Mouse (Mus musculus) thymus, postnatal 36 days (tissue): ENCODE measurements around the gene Cggbp1.
A peak's percentile ranks its signal among the peaks of the same experiment; 100 is the strongest.
"Not testable (repeated sequence)": the region's sequence is repeated elsewhere in the genome, so short reads cannot be mapped to it uniquely, and the experiment has no call there.

Experiments used
- DNase-seq, 2 experiments: peaks; one replicate each; pipeline ENCODE4 v3.0.0; 2022; ENCODE audit warnings: mixed read lengths in 2 of 2

Cggbp1 gene

DNA sequence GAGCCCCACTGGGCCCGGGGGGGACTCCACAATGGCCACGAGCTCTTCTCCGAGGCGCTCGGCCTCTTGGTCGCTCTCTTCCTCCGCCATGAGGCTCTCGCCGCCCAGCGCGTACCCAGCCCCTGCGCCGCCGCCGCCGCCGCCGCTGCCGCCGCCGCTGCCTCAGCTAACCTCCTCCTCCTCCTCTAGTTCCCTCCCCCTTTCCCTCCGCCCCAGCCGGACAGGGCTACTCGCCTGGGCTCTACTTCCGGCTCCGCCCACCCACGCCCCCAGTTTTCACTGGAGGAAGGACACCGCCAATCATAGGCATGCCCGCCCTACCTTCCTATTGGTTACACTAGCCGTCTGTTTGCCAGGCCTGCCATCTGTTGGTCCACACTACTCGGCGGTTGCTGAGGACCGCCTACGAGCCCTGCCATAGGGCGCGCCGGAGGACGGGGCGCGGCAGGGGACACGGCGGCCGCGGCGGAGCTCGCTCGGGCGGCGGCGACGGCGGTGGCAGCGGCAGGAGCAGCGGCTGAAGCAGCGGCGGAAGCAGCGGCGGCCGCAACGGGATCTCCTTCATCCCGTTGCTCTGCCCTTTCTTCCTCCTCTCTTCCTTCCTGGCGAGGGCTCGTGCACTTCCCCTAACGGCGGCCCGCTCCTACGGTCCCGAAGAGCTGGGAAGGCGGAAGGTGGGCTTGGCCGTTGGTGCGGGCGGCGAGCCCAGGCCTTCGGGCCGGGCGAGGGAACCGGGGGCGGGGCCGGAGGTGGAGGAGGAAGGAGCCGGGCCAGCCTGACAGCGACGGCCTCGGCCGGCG lies at the start of gene Cggbp1, which contains the start of gene Zfp654:
Gene Cggbp1, plus strand, starts transcription at position 434 of the 800 bp plus-strand sequence.
Gene Zfp654, minus strand, starts transcription at position 90 of the 800 bp plus-strand sequence.
- peak; percentile 100 for DNase-seq

DNA sequence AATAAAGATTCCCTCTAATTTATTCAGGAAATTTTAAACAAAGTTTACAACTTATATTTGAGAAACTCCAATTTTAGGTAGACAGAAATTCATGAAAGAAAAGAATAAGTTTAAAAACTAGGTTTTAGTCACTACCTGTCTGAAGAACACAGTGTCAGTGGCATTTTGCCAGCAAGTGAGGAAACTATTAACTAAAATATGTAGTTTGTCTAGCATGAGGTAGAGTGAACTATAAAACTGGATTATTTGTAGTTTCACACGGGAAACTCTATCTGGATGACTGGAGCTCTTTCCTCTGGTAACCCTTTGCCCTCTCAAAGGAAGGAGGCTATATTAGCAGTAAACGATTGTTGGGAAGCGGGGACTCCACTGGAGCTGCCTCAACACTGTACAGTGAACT lies 48.8 kb upstream of the Cggbp1 start:
- DNase-seq, result no peak

DNA sequence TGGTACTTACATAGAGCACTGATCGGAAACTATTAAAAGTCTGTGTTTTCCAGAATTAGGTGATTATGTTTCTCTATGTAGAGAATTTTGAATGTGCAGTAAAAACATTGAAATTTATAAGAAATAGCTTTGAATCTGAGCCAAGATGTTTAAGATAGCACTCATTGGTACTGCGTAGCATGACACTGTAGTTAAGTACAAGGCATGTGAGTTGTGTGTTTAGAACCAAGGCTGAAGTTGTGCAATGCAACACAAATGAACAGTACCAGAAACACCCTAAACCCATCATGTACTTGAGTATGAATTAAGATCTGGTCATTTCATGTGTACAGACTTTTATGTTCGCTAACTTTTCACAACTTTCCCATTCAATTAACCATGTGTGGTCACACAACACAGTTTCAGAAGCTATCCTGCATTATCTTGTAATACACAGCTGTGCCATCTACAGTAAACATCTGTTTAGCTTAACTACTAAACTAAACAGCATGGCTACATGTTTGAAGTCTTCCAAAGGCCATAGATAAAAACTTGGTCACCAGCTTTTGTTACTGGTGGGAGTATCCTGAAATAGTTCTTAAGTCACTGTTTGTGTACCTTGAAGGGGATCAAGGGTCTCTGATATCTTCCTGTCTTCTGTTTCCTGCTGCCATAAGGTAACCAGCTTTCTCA lies 34.6 kb upstream of the Cggbp1 start:
- no peak for DNase-seq

GRCm38 (mm10) chr16:64823890-64824289 lies 27.9 kb upstream of the Cggbp1 start:
- no peak for DNase-seq

- DNase-seq, result no peak
Observed at GRCm38 (mm10) chr16:64824474-64824873, 27.3 kb upstream of the Cggbp1 start.

DNA sequence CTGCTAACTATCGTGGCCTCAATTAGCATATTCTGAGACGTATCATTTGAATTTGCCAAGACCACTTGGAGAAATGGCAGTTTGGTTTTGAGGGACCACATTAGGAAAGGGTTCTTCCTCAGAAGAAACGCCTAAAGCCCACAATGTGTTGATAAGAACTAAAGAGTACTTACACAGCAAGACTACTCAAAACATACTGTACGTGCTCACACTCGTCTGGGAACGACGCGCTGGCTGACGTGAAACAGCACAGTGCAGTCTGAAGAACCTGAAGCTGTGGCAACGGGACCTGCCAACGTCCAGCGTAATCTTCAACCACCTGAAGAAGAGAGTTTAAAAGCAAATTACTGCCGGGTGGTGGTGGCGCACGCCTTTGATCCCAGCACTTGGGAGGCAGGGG lies 21.5 kb upstream of the Cggbp1 start:
- no peak for DNase-seq

DNA sequence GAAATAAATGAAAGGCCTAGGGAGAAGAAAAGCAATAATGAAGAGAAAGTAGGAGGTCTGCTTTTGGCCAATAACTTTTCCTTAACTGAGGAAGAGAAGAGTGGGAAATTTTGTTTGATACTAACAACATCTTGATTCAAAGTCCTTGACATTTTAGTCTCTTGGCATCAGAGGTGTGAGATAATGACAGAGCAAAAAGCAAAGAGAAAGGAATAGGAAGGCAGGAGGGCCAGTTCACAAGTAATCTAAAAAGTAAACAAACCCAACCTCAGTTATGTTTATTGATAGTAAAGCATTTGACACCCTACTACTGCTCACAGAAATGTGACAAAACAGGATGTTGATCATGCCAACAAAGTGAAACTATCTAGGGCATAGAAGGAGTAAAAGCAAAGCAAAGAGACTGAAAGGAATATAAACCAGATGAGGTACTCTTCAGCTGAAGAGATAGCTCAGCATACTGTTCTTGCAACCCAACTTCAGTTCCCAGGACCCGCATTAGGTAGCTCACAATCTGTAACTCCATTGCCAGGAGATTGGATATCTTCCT lies 15.7 kb upstream of the Cggbp1 start:
- DNase-seq, result no peak

DNA sequence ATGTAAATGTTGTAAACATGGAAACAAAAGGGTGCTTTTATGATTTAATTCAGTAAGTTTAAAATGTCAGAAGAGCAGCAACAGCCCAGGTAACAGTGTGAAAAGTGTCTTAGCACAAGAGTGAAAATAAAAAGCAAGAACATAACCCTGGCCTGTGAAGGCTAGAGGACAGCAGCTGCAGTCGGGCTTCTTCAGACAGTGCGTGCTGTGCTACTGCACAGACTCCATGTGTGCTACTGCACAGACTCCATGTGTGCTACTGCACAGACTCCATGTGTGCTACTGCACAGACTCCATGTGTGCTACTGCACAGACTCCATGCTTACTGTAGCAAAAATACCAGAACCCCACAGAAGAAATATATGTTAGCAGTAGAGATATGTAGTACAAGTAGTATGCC lies 15.1 kb upstream of the Cggbp1 start:
- no peak for DNase-seq

GRCm38 (mm10) chr16:64841481-64842373 lies 10.1 kb upstream of the Cggbp1 start:
- no peak for DNase-seq

DNA sequence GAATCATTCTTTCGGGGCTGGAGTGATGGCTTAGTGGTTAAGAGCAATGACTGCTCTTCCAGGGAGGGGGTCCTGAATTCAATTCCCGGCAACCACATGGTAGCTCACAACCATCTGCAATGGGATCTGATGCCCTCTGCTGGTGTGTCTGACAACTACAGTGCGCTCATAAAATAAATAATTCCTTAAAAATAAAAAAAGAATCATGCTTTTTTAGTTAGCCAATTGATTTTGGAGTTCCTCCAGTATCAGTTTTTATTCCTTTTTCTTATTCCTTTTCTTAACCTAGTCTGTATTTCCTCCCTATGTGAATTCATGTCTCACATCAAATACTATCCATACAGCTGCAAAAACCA lies 9.4 kb upstream of the Cggbp1 start:
- no peak for DNase-seq

DNA sequence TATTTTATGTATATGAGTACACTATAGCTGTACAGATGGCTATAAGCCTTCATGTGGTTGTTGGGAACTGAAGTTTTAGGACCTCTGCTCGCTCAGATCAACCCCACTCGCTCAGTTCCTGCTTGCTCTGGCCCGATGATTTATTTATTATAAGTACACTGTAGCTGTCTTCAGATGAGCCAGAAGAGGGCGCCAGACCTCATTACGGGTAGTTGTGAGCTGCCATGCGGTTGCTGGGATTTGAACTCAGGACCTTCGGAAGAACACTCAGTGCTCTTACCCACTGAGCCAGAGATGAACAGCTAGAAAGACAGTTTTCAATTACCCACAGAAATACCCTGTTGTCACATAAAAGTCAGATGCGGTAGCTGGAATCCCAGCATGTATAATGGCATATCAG lies 5.8 kb upstream of the Cggbp1 start:
- DNase-seq, result peak; percentile 16 to 23

DNA sequence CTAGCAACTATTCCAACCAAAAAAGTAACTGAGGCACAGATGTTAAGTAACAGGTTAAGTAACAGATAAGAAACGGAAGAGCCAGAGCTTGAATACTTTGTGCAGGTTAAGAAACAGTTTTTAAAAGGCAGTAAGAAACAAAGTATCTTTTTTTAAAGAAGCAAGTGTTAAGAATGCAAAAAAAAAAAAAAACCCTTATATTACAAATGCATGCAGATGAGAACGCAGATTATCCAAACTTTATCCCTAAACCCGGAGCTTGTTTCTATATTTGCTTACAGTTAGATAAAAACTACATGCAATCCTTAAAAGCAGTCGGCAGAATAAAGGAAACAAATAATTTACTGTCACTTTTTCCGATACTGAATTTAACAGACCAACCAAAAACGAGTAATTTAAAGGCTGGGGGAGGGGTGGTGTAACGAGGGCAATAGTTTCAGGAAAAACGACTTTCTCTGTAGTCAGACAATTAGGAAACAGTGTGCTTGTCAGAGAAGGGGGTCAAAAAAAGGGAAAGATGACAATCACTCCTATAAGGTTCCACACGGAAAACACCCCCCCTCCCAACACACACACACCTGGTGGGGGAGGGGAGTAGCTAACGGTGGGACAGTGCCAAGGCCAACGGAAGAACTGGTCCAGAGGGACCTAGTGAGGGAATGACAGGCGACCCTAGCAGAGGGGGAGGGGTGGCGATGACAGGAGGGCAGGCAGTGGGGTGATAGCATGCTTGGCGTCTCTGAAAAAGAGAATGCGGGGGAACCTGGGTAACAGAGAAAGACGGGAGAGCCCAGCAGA lies 1.3 kb upstream of the Cggbp1 start:
- DNase-seq, result peak; percentile 55 to 70

- DNase-seq, result no peak
Observed at GRCm38 (mm10) chr16:64851085-64851562, 672 bp upstream of the Cggbp1 start.

- peak; percentile 49 to 71 for DNase-seq
Observed at GRCm38 (mm10) chr16:64852441-64852871, 660 bp downstream of the Cggbp1 start.

GRCm38 (mm10) chr16:64852891-64853290 lies 1.1 kb downstream of the Cggbp1 start:
- no peak for DNase-seq

DNA sequence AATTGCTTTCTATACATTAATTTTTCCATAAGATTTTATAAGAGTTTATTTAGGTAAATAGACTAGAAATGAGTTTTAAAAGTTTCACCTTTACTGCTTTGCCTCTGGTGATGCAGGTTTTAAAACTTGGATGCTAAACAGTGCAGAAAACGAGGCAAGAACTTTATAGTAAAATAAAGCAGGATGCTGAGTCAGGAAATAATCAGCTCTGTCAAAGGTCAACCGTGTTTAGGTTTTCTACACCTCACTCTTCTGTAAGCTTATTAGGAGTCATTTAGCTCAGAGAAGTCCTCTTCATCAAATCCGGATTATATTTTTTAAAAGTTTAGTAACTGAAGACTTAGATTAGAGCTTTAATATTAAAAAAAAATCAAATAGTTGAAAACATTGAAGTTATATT lies 5.2 kb downstream of the Cggbp1 start:
- DNase-seq, result no peak

- DNase-seq, result not testable (repeated sequence)
Observed at GRCm38 (mm10) chr16:64865841-64866240, 14.0 kb downstream of the Cggbp1 start.

DNA sequence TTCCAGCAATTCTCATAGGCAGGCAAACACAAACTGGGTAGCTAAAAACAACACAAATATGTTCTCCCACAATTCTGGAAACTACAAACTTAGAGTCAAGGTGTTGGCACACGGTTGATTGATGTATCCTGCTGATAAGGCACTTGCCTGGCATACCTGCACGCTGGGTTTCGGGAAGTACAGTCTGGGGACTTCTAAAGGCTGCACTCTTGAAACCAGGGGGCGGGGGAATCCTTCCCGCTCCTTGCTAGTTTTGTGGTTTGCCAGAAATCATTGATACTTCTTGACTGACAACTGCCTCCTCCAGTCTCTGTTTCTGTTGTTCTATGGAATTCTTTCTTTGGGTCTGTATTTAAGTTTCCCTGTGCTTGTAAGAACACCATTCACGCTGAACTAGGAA lies 16.8 kb downstream of the Cggbp1 start:
- no peak for DNase-seq

DNA sequence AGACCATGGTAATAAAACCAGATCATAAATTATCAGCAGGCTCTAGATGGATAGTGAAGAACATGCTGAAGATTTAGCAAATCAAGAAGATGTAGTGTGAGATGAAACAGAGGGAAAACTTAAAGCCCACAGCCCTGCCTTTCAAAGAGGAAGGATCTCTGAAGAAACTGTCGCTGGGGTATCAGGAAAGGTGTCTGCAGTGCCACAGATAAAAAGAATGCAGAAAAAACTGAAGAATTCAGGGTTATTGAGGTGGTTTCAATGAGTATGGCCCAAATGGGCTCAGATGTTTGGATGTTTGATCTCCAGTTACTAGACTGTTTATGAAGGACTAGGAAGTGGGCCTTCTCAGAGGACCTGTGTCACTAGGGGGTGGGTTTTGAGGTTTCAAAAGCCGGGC lies 17.8 kb downstream of the Cggbp1 start:
- no peak for DNase-seq

- DNase-seq, result no peak
Observed at GRCm38 (mm10) chr16:64872296-64872695, 20.5 kb downstream of the Cggbp1 start.

- DNase-seq, result no peak
Observed at GRCm38 (mm10) chr16:64872841-64873240, 21.0 kb downstream of the Cggbp1 start.
